Mouse (Mus musculus) olfactory bulb, adult 2 months (tissue): ENCODE data around the gene Myo3b.

Experiments
- CTCF ChIP-seq: fragments of 200-500 bp; IDR thresholded peaks from 2 replicates; pipeline ENCODE4 v1.5.1; 2012; ENCODE audit warnings: low read depth, mild to moderate bottlenecking, low read length, moderate library complexity; ENCODE audit not compliant: insufficient read depth
- POLR2A ChIP-seq: fragments of 200-500 bp; IDR thresholded peaks from 2 replicates; pipeline ENCODE4 v1.6.1; 2012; ENCODE audit warnings: mild to moderate bottlenecking, low read depth, low read length, moderate library complexity; ENCODE audit not compliant: insufficient read depth

- TF ChIP-seq CTCF, result peak; percentile 52; the same call in 1 of the 2 replicates
- TF ChIP-seq POLR2A, result no peak
These were observed 1.7 kb upstream of the Myo3b start for GRCm38 (mm10) chr2:70037221-70037620.
